In genomic region chr15:78845867-78846266, GRCm38 (mm10) we compare ENCODE assay signal across 11 mouse cellular contexts. TPM values are rescaled to one million over a fixed set of nuclear protein-coding genes. Genes with fewer than 3 reads are reported as not detected.
DNase-seq lines count a peak whose midpoint lies in the region; ATAC-seq and TF ChIP-seq lines count a peak whose summit lies in the region.
"Had no signal": no experiment of that assay in that cellular context is flagged by ENCODE, and none has a peak within 500 bp of the region (broad histone marks: within the 10 kb centered on the region; RNA-seq: fewer than 3 reads in every experiment).

No protein-coding gene starts in this region.

- WGBS in heart, embryonic 11.5 days (ENCODE audit: insufficient replicate concordance) = 73% methylated on average over 8 of the region's 8 CpGs
- 81% methylated on average over 8 of the region's 8 CpGs for WGBS in hindbrain, embryonic 15.5 days
- 26% methylated on average over 8 of the region's 8 CpGs for WGBS in lung, adult 2 months

- 0 out of 2 replicates have a peak overlapping the region, but pooled peaks have one; percentile 23 for H3K27ac ChIP-seq in heart, embryonic 11.5 days (ENCODE audit: low read depth, low read length)
- no peak overlapping the region for H3K27ac ChIP-seq in hindbrain, embryonic 15.5 days (replicated peaks)
- H3K27ac ChIP-seq: midbrain, embryonic 13.5 days had no signal

- H3K36me3 ChIP-seq in heart, embryonic 11.5 days (ENCODE audit: control insufficient read depth, insufficient read depth, low read length) = no peaks in the 10 kb centered on the region; the same call in 1 of the 2 replicates
- no peaks in the 10 kb centered on the region for H3K36me3 ChIP-seq in hindbrain, embryonic 15.5 days
- H3K36me3 ChIP-seq: G1E; midbrain, embryonic 13.5 days had no signal

- ATAC-seq in heart, embryonic 11.5 days (replicated peaks; ENCODE audit: insufficient number of reproducible peaks, low FRiP score, low TSS enrichment) = no peak
- no peak for ATAC-seq in hindbrain, embryonic 15.5 days (ENCODE audit: low FRiP score, low read depth)
- no peak for ATAC-seq in megakaryocyte-erythroid progenitor cell, adult 5-6 weeks (replicated peaks; ENCODE audit: low FRiP score, low TSS enrichment, poor library complexity, severe bottlenecking)
- ATAC-seq: midbrain, embryonic 13.5 days had no signal

- peak overlapping the region; percentile 78 for H3K4me2 ChIP-seq in heart, embryonic 11.5 days
- 0 out of 2 replicates have a peak overlapping the region, but pooled peaks have one; percentile 72 for H3K4me2 ChIP-seq in hindbrain, embryonic 15.5 days
- H3K4me2 ChIP-seq: midbrain, embryonic 13.5 days had no signal

- DNase-seq in heart, postnatal 36 days = no peak
- DNase-seq in adrenal gland, postnatal 10 days = peak; percentile 52
- peak; percentile 56 for DNase-seq in lung, adult 2 months
- no peak for DNase-seq in cerebellum, postnatal 4 days (ENCODE audit: low spot score in 2 of 2)
- DNase-seq in B cell, adult 2 months = no peak

- H3K9ac ChIP-seq in heart, embryonic 11.5 days (ENCODE audit: low read depth, low read length) = peak overlapping the region; percentile 48; the same call in 1 of the 2 replicates
- H3K9ac ChIP-seq in hindbrain, embryonic 15.5 days = no peak overlapping the region
- H3K9ac ChIP-seq: midbrain, embryonic 13.5 days had no signal

- H3K4me1 ChIP-seq in heart, embryonic 11.5 days (ENCODE audit: control insufficient read depth, insufficient read depth, low read length) = peaks cover 45% of the 10 kb centered on the region
- peaks cover 37% of the 10 kb centered on the region for H3K4me1 ChIP-seq in hindbrain, embryonic 15.5 days (replicated peaks)
- H3K4me1 ChIP-seq in lung, adult 2 months (ENCODE audit: control insufficient read depth, insufficient read depth, low read length) = peaks cover 36% of the 10 kb centered on the region

- no peaks in the 10 kb centered on the region for H3K9me3 ChIP-seq in heart, embryonic 11.5 days (replicated peaks; ENCODE audit: control insufficient read depth, low read length)
- no peaks in the 10 kb centered on the region for H3K9me3 ChIP-seq in hindbrain, embryonic 15.5 days
- H3K9me3 ChIP-seq: midbrain, embryonic 13.5 days had no signal

- intact Hi-C loops in heart, postnatal 36 days (cut with DNase I) = no loop called here

- H3K4me3 ChIP-seq in heart, embryonic 11.5 days (ENCODE audit: low read depth, low read length) = peak overlapping the region; percentile 70
- H3K4me3 ChIP-seq in hindbrain, embryonic 15.5 days = no peak overlapping the region
- H3K4me3 ChIP-seq in lung, adult 2 months (replicated peaks; ENCODE audit: extremely low read depth, low read depth, low read length) = peak overlapping the region; percentile 31
- H3K4me3 ChIP-seq: midbrain, embryonic 13.5 days had no signal

- peaks cover 4% of the 10 kb centered on the region for H3K27me3 ChIP-seq in heart, embryonic 11.5 days (ENCODE audit: control insufficient read depth, insufficient read depth, low read length)
- H3K27me3 ChIP-seq in hindbrain, embryonic 15.5 days = peaks cover 22% of the 10 kb centered on the region

- TF ChIP-seq CTCF in lung, adult 2 months (IDR thresholded peaks at IDR 0.05; ENCODE audit: insufficient read depth, low read length) = no peak

- TF ChIP-seq POLR2A in lung, adult 2 months (IDR thresholded peaks at IDR 0.05; ENCODE audit: borderline replicate concordance, extremely low read depth, low read depth, low read length) = no peak

RNA-seq across cellular contexts. Expression of gene Cdc42ep1, which starts 3.4 kb away (rescaled TPM):
- polyA plus RNA-seq in heart, embryonic 11.5 days (2014; fragmentation: Nextera tagmentation; extraction: Ambion mirVana) = 24.1 and 29.7 TPM in 2 replicates
- 10 to 100 TPM; 37.6 to 47.6 TPM for total RNA-seq in heart, postnatal 36 days (2021)
- 10 to 100 TPM; 40.9 to 48.6 TPM for total RNA-seq in adrenal gland, postnatal 10 days (2021)
- polyA plus RNA-seq in hindbrain, embryonic 15.5 days (2015; fragmentation: Nextera tagmentation; extraction: Ambion mirVana) = 14.7 and 15.5 TPM in 2 replicates
- polyA plus RNA-seq in lung, adult 2 months (2012; rRNA removed) = 221 and 277 TPM in 2 replicates
- 0.77 TPM in 1 of 2 replicates, not detected in the other for total RNA-seq in megakaryocyte-erythroid progenitor cell, adult 5-6 weeks (2014; fragmentation: Nextera tagmentation)
- total RNA-seq in megakaryocyte-erythroid progenitor cell, adult 5-6 weeks (2017) = not detected in 2 replicates
- polyA plus RNA-seq: G1E had no signal

RNA-seq across cellular contexts. Expression of gene Lgals2, which starts 9.5 kb away (rescaled TPM):
- polyA plus RNA-seq in heart, embryonic 11.5 days (2014; fragmentation: Nextera tagmentation; extraction: Ambion mirVana) = 0.49 TPM in 1 of 2 replicates, not detected in the other
- under 1 TPM in 1 of 2 experiments, not detected in 1; 0.56 TPM for total RNA-seq in heart, postnatal 36 days (2021)
- 1 to 10 TPM; 1.8 to 5.1 TPM for total RNA-seq in adrenal gland, postnatal 10 days (2021)
- polyA plus RNA-seq in hindbrain, embryonic 15.5 days (2015; fragmentation: Nextera tagmentation; extraction: Ambion mirVana) = 0.68 TPM in 1 of 2 replicates, not detected in the other
- polyA plus RNA-seq in lung, adult 2 months (2012; rRNA removed) = 6.0 and 7.2 TPM in 2 replicates
- not detected in 2 replicates for total RNA-seq in megakaryocyte-erythroid progenitor cell, adult 5-6 weeks (2014; fragmentation: Nextera tagmentation)
- total RNA-seq in megakaryocyte-erythroid progenitor cell, adult 5-6 weeks (2017) = not detected in 2 replicates
- total RNA-seq: G1E had no signal
- polyA plus RNA-seq: G1E; midbrain, embryonic 13.5 days had no signal

RNA-seq across cellular contexts. Expression of gene Gga1, which starts 31.1 kb away (rescaled TPM):
- 29.3 and 31.7 TPM in 2 replicates for polyA plus RNA-seq in heart, embryonic 11.5 days (2014; fragmentation: Nextera tagmentation; extraction: Ambion mirVana)
- total RNA-seq in heart, postnatal 36 days (2021) = 10 to 100 TPM; 40.3 to 43.2 TPM
- total RNA-seq in adrenal gland, postnatal 10 days (2021) = 10 to 100 TPM; 48.8 to 50.6 TPM
- polyA plus RNA-seq in hindbrain, embryonic 15.5 days (2015; fragmentation: Nextera tagmentation; extraction: Ambion mirVana) = 44.7 and 51.9 TPM in 2 replicates
- 113 and 121 TPM in 2 replicates for polyA plus RNA-seq in lung, adult 2 months (2012; rRNA removed)
- 30.0 and 47.6 TPM in 2 replicates for total RNA-seq in megakaryocyte-erythroid progenitor cell, adult 5-6 weeks (2014; fragmentation: Nextera tagmentation)
- 7.8 and 10.9 TPM in 2 replicates for total RNA-seq in megakaryocyte-erythroid progenitor cell, adult 5-6 weeks (2017)

RNA-seq across cellular contexts. Expression of gene Card10, which starts 43.0 kb away (rescaled TPM):
- 3.7 and 4.2 TPM in 2 replicates for polyA plus RNA-seq in heart, embryonic 11.5 days (2014; fragmentation: Nextera tagmentation; extraction: Ambion mirVana)
- total RNA-seq in heart, postnatal 36 days (2021) = 10 to 100 TPM; 15.4 to 19.0 TPM
- total RNA-seq in adrenal gland, postnatal 10 days (2021) = 10 to 100 TPM; 12.0 to 12.4 TPM
- polyA plus RNA-seq in hindbrain, embryonic 15.5 days (2015; fragmentation: Nextera tagmentation; extraction: Ambion mirVana) = 2.4 and 2.6 TPM in 2 replicates
- polyA plus RNA-seq in lung, adult 2 months (2012; rRNA removed) = 61.5 and 73.5 TPM in 2 replicates
- total RNA-seq in megakaryocyte-erythroid progenitor cell, adult 5-6 weeks (2014; fragmentation: Nextera tagmentation) = 0.42 TPM in 1 of 2 replicates, not detected in the other
- not detected in 2 replicates for total RNA-seq in megakaryocyte-erythroid progenitor cell, adult 5-6 weeks (2017)
- total RNA-seq: G1E had no signal
- polyA plus RNA-seq: G1E had no signal

RNA-seq across cellular contexts. Expression of gene Gm49510, which starts 53.6 kb away (rescaled TPM):
- 0.23 and 0.47 TPM in 2 replicates for polyA plus RNA-seq in heart, embryonic 11.5 days (2014; fragmentation: Nextera tagmentation; extraction: Ambion mirVana)
- not detected for total RNA-seq in heart, postnatal 36 days (2021)
- total RNA-seq in adrenal gland, postnatal 10 days (2021) = not detected
- not detected in 2 replicates for polyA plus RNA-seq in hindbrain, embryonic 15.5 days (2015; fragmentation: Nextera tagmentation; extraction: Ambion mirVana)
- 0.04 TPM in 1 of 2 replicates, not detected in the other for polyA plus RNA-seq in lung, adult 2 months (2012; rRNA removed)
- not detected in 2 replicates for total RNA-seq in megakaryocyte-erythroid progenitor cell, adult 5-6 weeks (2014; fragmentation: Nextera tagmentation)
- total RNA-seq in megakaryocyte-erythroid progenitor cell, adult 5-6 weeks (2017) = 2.6 TPM in 1 of 2 replicates, not detected in the other
- total RNA-seq: heart, postnatal 14 days had no signal

Comparison
In these comparisons a context has a peak if more than half of its experiments do, and no peak if none do; other contexts are left out.
1. DNase-seq: peak in adrenal gland, postnatal 10 days (single experiment) and lung, adult 2 months (single experiment); none in heart, postnatal 36 days (0 of 2), cerebellum, postnatal 4 days (0 of 2) and B cell, adult 2 months (0 of 2).
2. RNA of gene Cdc42ep1, which starts 3.4 kb away (total RNA-seq): 40.9 to 48.6 TPM in adrenal gland, postnatal 10 days and 37.6 to 47.6 TPM in heart, postnatal 36 days; 0.77 TPM in megakaryocyte-erythroid progenitor cell, adult 5-6 weeks; every median in the first group is over 10 times any median in the second.